Mouse (Mus musculus) spleen, adult 12 weeks (tissue): ENCODE measurements around the gene Pdap1.
"Not testable (repeated sequence)": the region's sequence is repeated elsewhere in the genome, so short reads cannot be mapped to it uniquely, and the experiment has no call there.

Experiments used
- DNase-seq: peaks from one replicate; pipeline ENCODE4 v3.0.0; 2022; ENCODE audit warnings: low spot score

Gene Pdap1

DNA sequence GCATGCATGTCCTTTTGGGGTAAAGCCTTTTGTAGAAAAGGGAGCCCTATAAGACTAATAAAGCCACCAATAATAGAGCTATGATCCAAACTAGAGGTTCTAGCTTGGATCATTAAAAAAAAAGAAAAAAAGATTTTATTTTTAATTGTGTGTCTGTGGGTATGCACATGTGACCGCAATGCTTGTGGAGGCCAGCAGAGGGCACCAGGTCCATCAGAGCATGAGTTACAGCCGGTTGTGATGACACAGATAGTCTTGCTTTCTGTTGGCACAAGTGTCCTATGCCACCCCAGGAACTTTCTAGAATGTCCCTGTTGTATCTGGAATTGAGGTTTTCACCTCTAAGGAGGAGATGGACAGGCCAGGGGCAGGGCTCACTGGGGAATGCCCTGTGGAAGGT, 20.7 kb downstream of the Pdap1 start:
- DNase-seq, result peak; percentile 32

DNA sequence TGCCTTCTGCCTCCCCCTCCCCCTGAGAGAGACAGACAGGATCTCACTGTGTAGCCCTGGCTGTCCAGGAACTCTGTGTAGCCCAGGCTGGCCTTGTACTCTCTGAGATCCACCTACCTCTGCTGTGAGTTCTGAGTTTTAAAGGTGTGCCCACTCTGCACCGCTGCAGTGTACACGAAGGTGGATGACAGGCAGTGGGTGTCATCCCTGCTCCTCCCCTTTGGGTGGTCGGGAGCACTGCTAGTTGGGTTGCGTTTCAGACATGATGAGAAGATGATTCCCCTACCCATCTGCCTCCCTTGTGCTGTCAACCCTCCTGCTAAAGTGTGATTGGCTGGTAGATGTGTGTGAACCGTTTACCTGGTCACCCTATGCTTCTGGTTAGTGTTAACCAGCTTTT, 21.6 kb downstream of the Pdap1 start:
- DNase-seq, result no peak

DNA sequence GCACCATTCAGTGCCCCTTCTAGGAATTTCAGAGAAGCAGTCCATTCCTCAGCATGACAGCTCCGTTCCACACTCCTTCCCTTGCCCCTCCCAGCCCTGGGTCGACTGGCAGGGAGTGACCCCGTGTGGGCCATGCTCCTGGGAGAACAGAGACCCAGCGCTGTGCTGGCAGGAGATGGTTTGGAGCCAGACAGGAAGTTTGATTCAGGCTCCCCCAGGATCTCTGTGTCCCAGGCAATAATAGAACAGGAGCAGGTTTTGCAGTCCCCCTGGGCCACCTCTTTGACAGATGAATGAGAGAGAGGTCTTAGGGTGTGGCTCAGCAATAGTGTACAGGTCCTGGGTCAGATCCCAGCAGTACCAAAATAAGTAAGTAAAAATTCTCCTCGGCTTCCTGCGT, 22.0 kb downstream of the Pdap1 start:
- no peak for DNase-seq

DNA sequence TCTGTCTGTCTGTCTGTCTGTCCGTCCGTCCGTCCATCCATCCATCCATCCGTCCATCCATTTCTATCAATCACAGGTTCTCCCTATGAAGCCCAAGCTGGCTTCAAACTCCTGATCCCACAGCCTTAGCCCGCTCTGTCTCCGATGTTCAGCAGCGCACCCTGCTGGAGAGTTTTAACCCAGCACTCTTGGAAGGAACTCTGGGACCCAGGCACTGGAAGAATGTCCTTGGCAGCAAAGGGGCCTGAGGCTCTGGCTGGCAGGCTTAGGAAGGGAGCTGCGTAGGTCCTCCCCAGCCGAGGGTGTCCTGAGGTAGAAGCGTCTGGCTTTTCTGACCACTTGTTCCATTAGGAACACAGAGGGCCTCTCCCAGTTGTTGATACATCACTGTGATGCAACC, 23.1 kb downstream of the Pdap1 start:
- DNase-seq, result peak; percentile 35

DNA sequence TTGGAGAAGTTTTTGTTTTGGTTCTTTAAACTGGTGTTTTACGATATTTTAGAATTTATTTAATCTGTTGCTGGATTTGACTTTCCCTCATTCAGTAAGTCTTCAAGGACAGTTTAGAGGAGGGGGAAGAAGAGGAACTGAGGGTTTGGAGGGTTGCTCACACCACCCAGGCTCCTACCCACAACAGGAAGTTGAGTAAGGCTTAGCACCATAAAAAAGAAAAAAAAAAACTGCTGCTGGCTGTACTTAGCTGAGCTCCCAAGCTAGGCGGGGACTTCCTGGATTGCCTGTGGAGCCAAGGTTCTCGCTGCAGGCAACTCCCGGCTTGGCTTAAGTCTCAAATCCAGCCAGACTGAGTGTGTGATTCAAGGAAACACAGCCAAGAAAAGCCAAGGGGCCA, 23.7 kb downstream of the Pdap1 start:
- DNase-seq, result peak; percentile 6

DNA sequence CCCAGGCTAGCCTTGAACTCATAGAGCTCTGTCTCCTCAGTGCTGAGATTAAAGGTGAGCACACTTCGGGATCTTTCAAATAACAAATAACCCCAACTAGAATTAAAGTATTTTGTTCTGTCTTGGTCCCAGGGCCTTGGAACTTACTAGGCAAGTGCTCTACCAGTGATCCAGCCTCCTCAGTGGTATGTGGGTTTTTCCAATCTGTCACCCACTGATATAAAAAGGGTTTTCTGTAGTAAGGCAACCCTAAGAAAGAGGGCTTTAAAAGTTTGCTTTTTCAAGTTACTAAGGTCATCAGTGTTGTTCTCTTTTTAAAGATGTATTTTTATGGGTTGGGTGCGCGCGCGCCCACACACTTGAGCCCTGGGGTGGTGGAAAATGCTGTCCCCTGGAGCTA, 24.3 kb downstream of the Pdap1 start:
- DNase-seq, result no peak

DNA sequence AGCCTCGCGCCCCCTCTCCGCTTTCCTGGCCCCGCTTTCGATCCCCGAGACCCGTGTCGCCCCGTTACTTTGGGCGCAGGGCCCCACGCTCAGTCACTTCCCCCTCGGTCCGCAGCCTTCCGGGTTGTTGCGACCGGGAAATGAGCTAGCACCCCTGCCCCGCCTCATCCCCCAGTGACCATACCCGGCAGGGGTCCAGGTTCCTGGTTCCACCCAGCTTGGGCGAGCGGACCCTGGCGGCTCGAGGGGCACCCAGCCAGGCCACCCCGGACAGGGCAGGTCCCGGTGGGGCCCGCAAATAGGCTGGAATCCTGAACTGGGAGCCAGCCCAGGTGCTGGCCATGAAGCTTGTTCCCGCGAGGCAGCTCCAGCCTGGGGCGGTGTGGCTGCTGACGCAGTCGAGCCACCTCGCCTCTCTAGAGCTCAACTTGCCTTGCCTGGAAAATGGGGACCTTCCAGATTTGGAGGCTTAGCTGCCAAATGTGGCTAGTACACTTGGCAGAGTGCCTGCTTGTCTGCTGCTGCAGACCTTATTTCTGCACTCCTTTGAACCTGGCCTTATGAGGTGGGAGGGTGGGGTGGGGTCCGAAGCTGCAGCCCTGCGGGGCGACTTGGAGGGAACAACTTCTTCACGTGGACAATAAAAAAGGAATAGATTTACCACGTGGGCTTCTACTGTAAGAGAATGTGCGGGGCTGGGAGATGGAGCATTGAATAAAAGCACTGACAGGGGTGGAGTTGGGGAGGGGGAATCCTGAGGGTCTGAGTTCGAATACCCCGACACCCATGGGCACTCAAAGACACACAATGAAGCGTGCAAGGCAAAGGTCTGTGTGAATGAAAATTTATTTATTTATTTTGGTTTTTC, 25.2 kb downstream of the Pdap1 start:
- DNase-seq, result peak; percentile 27

DNA sequence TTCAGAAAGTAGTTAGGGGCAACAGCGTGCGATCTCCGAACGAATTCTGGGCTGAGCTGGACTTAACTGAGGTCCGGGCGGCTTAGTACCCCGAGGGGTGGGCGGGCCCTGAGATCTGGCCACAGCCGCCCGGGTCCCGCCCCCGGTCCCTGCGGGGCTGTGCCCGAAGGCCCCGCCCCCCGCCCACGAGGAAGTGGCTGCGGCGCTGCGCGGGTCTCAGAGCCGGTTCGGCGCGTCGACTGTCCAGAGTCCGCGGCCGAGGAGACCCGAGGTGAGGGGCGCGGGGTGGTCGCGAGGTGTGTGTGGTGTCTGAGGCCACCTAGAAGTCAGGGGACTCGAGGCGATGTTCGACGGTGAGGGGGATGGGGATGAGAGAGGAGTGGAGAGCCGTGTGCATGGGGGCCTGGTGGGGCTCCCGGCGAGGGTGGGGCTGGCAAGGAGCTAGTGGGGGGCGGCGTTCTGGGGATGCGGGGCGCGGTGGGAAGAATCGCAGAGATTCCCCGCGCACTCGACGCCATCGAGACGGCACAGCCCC, 25.9 kb downstream of the Pdap1 start, which contains the start of gene Arpc1b:
Arpc1b (plus strand) TSS at position 145 of the 535 bp plus-strand sequence.
- peak; percentile 31 for DNase-seq

DNA sequence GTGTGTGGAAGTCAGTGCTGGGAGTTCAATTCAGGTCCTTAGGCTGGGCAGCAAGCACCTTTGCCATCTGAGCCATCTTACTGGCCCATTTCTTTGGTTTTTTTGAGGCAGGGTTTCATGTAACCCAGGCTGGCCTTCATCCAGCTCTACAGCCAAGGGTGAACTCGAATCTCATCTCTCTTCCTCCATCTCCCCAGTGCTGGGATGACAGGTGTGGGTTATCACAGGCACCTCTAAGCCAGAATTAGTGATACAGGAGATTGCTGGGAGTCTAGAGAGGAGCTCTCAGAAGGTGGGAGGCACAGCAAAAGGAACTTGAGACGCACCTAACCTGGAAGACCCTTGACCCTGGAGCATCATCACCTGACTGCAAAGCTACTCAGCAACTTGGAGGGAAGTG, 26.6 kb downstream of the Pdap1 start:
- DNase-seq, result no peak

DNA sequence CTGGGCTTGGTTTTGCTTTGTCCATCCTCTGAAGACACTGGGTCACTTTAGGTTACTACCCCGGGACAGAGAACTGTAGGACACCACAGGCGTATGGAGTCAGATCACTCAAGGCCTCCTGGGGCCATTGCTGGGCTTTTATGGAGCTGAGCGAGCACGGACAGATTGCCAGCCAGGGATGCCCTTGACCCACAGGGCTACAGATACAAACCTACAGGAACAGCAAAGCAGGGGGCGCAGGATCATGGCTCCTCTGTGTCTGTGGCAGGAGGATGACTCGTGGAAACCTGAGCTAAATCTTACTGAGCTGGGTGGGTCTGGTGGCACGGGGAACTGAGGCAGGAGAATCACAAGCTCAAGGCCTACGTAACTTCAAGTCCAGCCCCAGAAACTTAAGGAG, 27.5 kb downstream of the Pdap1 start:
- DNase-seq, result no peak

DNA sequence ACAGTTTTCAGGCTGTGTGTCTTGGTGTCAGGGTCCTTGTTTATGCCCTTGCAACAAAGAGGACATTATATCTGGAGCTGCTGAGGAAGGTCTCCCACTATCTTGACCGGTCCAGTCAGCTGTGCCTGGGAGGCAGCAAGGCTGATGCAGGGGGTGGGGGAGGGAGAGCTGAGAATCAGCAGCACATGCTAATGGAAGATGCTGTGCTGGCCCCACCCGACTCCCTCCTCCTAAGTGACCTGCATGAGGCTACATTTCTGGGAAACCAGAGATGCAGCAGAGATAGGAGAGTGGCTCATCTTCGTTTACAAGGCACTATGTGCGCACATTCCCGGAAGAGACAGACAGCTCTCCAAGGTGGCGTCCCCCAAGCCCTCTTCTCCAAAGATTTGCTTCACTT, 29.6 kb downstream of the Pdap1 start:
- DNase-seq, result no peak

DNA sequence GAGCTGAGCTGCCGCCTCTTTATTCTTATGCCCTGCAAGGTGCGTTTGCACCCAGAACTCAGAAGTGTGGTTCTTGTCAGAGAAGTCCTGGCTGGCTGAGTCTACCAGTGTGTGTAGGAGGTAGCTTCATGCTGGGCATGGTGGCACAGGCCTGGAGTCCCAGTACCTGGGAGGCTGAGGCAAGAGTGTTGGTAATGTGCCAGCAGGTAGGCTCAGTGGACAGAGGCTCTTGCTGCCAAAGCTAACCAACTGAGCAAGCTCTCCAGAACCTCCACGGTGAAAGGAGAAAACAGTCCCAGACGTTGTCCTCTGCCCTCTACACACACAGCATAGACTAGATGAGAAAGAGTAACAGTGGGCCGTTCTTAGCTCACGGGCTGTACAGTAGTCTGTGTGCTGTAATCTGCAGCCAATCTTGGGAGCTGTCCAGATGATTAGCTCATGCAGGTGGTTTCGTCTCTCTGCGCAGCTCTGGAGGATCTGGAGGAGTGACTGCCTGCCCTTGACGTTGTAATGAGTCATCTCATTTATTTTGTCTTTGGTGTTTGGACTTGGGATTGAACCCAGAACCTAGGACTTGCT, 34.3 kb downstream of the Pdap1 start:
- no peak for DNase-seq

DNA sequence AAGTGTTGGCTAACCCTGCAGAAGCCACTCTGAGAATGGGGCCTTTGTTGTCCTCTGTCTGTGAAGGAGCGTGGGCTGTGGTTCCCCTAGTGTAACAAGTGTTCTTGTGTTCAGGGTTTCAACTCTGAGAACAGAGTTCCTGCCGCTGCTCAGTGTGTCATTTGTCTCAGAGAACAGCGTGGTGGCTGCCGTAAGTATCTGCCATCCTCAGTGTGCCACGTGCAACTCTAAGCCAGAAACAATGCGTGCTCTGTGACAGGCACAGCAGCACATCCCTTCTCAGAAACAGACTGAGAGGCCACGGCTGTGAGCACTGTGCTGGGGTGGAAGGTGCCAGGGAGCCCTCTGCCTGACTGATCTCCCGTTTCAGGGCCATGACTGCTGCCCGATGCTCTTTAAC, 35.7 kb downstream of the Pdap1 start:
- DNase-seq, result no peak

DNA sequence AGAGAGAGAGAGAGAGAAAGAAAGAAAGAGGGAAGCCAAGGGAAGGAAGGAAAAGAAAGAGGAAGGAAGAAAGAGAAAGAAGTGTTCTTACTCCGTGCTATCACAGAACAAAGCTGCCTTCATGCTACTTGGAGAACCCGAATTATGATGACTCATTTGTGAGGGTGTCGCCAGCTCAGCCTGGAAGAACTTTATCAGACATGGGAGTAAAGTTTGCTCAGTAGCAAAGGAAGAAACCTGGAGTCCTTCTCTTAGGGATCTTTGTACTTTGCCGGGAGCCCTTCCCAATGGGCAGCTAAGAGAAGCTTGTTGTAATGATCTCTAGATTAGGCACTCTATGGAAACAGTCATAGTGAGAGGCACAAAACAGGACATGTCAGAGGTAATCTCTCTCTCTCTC, 37.3 kb downstream of the Pdap1 start:
- no peak for DNase-seq

DNA sequence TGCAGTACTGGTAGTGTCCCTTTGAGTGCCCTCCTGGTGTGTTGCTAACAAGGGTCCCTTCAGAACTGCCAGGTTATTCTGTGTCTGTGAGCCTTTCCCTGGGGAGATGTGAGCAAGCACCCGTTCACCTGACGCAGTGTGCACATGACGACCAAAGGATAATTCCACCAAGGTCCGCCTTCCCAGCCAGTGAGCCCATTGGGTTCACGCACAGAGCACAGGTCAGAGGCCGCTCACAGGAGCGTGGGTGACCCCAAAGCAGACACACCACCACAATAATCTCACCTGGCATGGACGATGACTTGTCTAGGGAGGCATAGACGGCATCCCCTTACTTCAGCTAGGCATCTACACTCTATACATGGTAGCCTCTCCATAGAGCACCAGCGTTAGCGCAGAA, 38.6 kb downstream of the Pdap1 start:
- DNase-seq, result not testable (repeated sequence)

DNA sequence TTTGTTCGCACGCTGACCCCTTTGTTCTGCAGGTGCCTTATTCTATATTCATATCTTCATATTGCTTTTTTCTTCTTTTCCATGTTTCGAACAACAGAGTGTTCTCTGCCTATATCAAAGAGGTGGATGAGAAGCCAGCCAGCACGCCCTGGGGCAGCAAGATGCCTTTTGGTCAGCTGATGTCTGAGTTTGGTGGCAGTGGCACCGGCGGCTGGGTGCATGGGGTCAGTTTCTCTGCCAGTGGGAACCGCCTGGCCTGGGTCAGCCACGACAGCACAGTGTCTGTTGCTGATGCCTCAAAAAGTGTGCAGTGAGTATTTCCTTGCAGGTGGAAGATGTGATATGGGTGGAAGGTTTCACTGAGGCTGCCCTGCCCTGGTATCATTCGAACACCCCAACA, 39.1 kb downstream of the Pdap1 start:
- no peak for DNase-seq

DNA sequence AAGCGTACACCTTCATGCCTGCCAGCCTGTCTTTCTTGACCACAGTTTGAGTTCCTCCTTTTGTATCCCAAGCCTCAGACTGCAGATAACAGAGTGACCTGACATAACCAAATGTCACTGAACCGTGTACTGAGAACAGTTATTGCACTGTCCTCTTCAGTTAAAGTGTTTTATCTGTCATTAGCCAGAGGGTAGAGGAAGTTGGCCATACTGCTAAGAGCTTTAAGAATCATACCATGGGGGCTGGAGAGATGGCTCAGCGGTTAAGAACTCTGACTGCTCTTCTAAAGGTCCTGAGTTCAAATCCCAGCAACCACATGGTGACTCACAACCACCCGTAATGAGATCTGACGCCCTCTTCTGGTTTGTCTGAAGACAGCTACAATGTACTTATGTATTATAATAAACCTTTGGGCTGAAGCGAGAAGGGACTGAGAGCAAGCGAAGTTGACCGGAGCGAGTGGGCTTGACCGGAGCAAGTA, 41.7 kb downstream of the Pdap1 start:
- DNase-seq, result no peak

DNA sequence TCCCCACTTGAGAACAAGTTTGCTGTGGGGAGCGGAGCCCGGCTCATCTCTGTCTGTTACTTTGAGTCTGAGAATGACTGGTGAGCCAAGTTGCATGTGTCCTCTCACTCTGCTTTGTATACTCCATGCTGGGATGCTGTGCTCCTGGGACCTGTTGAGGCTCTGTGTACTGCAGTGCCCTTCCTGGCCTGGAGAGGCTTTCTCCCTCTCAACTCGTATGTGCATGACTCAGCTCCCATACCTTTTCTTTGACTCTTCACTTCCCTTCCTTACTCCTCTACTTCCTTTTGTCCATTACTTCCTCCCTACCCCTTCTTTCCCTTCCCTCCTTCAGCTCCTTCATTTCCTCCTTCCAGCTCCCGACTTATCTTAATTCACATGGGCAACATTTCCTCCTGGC, 43.8 kb downstream of the Pdap1 start:
- DNase-seq, result no peak

DNA sequence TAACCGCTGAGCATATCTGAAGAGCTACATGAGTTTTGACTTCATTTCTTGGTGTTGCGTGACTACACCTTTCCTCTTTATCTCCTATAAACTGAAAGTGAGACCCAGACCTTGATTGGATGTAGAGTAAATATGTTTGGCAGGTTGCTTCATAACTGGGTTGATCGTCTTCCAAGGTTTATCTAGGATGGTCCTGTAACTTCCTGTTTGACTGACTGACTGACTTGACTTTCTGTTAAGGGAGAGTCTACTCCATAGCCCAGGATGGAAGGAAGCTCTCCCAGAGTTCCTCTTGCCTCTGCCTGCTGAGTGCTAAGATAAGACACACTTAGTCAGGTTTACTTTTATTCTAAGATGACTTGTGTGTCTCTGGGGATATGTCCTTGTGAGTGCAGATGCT, 50.2 kb downstream of the Pdap1 start:
- DNase-seq, result no peak

DNA sequence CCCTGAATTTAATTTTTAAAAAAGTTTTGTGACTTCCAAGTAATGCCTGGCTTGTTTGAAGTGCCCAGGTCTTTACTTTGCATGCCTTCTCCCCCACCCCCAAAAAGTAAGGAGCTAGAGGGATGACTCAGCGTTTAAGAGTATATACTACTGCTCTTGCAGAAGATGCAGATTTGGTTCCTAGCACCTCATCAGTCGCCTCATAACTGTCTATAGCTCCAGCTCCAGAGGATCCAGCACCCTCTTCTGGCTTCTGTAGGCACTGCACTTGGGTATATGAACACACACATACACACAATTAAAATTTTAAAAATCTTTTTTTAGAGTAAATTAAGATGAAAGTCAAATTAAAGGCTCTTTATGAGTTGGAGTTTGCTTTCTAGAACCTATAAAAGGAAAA, 51.9 kb downstream of the Pdap1 start:
- no peak for DNase-seq

DNA sequence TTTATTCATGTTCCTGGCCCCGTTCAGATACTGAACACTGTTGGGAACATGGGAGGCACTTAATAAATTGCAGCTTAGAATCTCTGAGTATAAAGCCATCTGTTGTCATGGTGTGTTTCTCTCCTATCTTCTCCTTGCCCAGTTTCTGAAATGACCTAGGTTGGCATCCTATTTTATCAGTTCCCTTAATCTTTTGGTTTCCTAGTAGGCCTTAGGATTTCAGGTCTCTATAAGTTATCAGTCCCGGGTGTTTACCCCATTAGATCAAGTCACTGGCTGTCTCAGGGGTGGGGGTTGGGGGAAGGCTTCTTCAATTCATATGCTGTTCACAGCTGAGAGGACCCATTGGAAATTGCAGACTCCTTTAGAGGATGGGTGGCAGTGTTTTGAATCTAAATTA, 55.2 kb downstream of the Pdap1 start:
- no peak for DNase-seq

DNA sequence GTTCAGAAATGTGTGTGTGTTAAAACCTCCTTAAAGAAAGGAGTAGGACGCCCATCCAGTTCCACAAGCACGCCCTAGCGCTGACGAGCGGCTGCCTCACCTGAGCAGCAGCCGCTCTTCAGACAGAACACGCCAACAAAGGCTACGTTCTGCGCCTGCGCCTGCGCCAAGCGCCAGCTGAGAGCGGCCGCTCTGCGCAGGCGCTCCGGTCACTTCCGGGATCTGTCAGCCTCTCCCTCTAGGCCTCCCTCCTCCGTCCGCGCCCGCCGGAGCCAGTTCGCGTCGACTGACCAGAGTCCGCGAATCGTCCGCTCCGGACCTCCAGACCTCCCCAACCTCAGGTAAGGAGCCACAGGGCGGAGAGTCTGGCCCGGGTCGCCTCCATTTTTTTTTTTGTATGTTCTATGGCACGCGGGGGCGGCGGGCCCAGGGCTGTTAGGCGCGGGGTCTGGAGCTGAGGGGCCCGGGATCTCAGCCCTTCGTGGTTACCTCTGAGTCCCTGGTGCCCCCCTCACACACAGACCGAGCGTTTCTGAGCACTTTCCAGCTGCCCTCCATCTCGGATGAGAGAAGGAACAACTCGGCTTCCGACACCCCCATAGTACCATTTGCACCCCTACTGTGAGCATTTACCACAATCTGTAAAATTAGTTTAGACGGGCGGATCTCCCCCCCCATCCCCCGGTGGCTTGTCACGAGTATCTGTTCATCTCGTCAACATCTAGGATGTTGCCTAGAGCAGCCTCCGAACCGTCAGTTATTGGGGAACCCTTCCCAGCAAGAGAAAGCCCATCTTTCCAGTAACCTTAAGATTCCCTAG, 56.2 kb downstream of the Pdap1 start, which contains the start of the genes Arpc1a and Kpna7:
Arpc1a (plus strand) TSS at position 199 of the 820 bp plus-strand sequence.
Kpna7 (minus strand) TSS at position 399 of the 820 bp plus-strand sequence.
- DNase-seq, result peak; percentile 79
